Mouse (Mus musculus): ENCODE results near the gene Thg1l. TPM values are rescaled to one million over a fixed set of nuclear protein-coding genes. Genes with fewer than 3 reads are reported as not detected.

Thg1l gene
- polyA plus RNA-seq (2014; fragmentation: Nextera tagmentation; extraction: Ambion mirVana): 13.1 and 15.7 TPM in 2 replicates

- H3K4me3 ChIP-seq (ENCODE audit: low read depth, low read length): peak within 1 kb of the TSS; percentile 64
- H3K4me2 ChIP-seq (replicated peaks; ENCODE audit: low read depth, low read length): peak within 1 kb of the TSS; percentile 42
- DNase-seq (ENCODE audit: low spot score): peak; percentile 96
- ATAC-seq (ENCODE audit: low FRiP score): peak; percentile 100
- no peaks in the 10 kb centered on the region for H3K27me3 ChIP-seq (ENCODE audit: control insufficient read depth, insufficient read depth, low read length)
- WGBS: under 1% methylated on average over 32 of the region's 32 CpGs
- no peaks in the 10 kb centered on the region for H3K4me1 ChIP-seq (replicated peaks; ENCODE audit: control insufficient read depth, insufficient read depth, low read length)
- H3K9ac ChIP-seq (ENCODE audit: low read depth, low read length): peak within 1 kb of the TSS; percentile 49; the same call in 1 of the 2 replicates
- H3K36me3 ChIP-seq (ENCODE audit: control insufficient read depth, insufficient read depth, low read length): no peaks in the 10 kb centered on the region
- H3K9me3 ChIP-seq (ENCODE audit: control insufficient read depth, low read length): no peaks in the 10 kb centered on the region
- H3K27ac ChIP-seq (ENCODE audit: low read depth, low read length): no peak within 1 kb of the TSS
These were observed at the start of gene Thg1l for GRCm38 (mm10) chr11:45955127-45955627. Gene Thg1l, minus strand, starts transcription at chr11:45955494.

DNA sequence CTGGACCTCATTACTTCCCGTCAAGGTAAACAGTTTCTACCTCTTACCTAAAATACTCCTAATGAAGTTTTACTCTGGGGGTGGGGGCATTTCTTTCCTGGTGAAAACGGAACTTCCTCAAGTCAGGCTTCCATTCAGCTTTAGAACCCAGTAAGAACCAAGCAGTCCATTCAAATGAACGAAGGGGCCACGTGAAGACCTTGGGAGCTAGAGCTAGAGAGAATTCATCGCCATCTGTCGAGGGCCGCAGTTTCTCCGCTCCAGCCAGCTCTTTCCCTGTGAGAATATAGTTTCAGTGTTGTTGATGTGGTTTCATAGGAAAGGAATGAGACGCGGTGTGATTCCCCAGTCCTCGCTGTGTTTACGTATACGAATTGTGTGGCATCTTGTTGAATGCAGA is 36.8 kb upstream of the Thg1l start:
- H3K4me3 ChIP-seq (ENCODE audit: low read depth, low read length): 0 out of 2 replicates have a peak overlapping the region, but pooled peaks have one; percentile 10
- WGBS: 51% methylated on average over 13 of the region's 13 CpGs
- no peaks in the 10 kb centered on the region for H3K27me3 ChIP-seq (ENCODE audit: control insufficient read depth, insufficient read depth, low read length)

GRCm38 (mm10) chr11:45991604-45992003 is 36.3 kb upstream of the Thg1l start:
- H3K36me3 ChIP-seq (ENCODE audit: control insufficient read depth, insufficient read depth, low read length): no peaks in the 10 kb centered on the region
- H3K9ac ChIP-seq (ENCODE audit: low read depth, low read length): no peak overlapping the region
- H3K4me2 ChIP-seq (replicated peaks; ENCODE audit: low read depth, low read length): peak overlapping the region; percentile 35
- no peak overlapping the region for H3K27ac ChIP-seq (ENCODE audit: low read depth, low read length)
- H3K4me1 ChIP-seq (replicated peaks; ENCODE audit: control insufficient read depth, insufficient read depth, low read length): no peaks in the 10 kb centered on the region
- no peaks in the 10 kb centered on the region for H3K9me3 ChIP-seq (ENCODE audit: control insufficient read depth, low read length)
- H3K27me3 ChIP-seq (ENCODE audit: control insufficient read depth, insufficient read depth, low read length): no peaks in the 10 kb centered on the region
- DNase-seq (ENCODE audit: low spot score) (peak; percentile 47), ATAC-seq (ENCODE audit: low FRiP score) (0 out of 2 replicates have a peak, but pooled peaks have one; percentile 38)
- WGBS: 8% methylated on average over 16 of the region's 16 CpGs
- peak overlapping the region; percentile 10; the same call in 1 of the 2 replicates for H3K4me3 ChIP-seq (ENCODE audit: low read depth, low read length)

More for the DNA sequence above, 36.8 kb upstream of the Thg1l start:
- Histone ChIP-seq H3K4me1 (replicated peaks; ENCODE audit: control insufficient read depth, insufficient read depth, low read length) (no peaks in the 10 kb centered on the region), H3K4me2 (replicated peaks; ENCODE audit: low read depth, low read length) (peak overlapping the region; percentile 35), H3K9me3 (ENCODE audit: control insufficient read depth, low read length) (no peaks in the 10 kb centered on the region), H3K36me3 (ENCODE audit: control insufficient read depth, insufficient read depth, low read length) (no peaks in the 10 kb centered on the region), H3K9ac (ENCODE audit: low read depth, low read length) (no peak overlapping the region), H3K27ac (ENCODE audit: low read depth, low read length) (no peak overlapping the region)
- DNase-seq (ENCODE audit: low spot score) (peak; percentile 6), ATAC-seq (ENCODE audit: low FRiP score) (no peak)

- 45% methylated on average over 19 of the region's 19 CpGs for WGBS
- H3K9me3 ChIP-seq (ENCODE audit: control insufficient read depth, low read length): no peaks in the 10 kb centered on the region
- peaks cover 4% of the 10 kb centered on the region; the same call in 1 of the 2 replicates for H3K27me3 ChIP-seq (ENCODE audit: control insufficient read depth, insufficient read depth, low read length)
- H3K9ac ChIP-seq (ENCODE audit: low read depth, low read length): peak overlapping the region; percentile 76
- peak overlapping the region; percentile 76 for H3K4me2 ChIP-seq (replicated peaks; ENCODE audit: low read depth, low read length)
- H3K27ac ChIP-seq (ENCODE audit: low read depth, low read length): peak overlapping the region; percentile 62
- no peak for DNase-seq (ENCODE audit: low spot score)
- peak; percentile 33; the same call in 1 of the 2 replicates for ATAC-seq (ENCODE audit: low FRiP score)
- no peaks in the 10 kb centered on the region for H3K36me3 ChIP-seq (ENCODE audit: control insufficient read depth, insufficient read depth, low read length)
- H3K4me3 ChIP-seq (ENCODE audit: low read depth, low read length): peak overlapping the region; percentile 54
- H3K4me1 ChIP-seq (replicated peaks; ENCODE audit: control insufficient read depth, insufficient read depth, low read length): no peaks in the 10 kb centered on the region
These were observed 25.6 kb upstream of the Thg1l start for GRCm38 (mm10) chr11:45980893-45981253.

DNA sequence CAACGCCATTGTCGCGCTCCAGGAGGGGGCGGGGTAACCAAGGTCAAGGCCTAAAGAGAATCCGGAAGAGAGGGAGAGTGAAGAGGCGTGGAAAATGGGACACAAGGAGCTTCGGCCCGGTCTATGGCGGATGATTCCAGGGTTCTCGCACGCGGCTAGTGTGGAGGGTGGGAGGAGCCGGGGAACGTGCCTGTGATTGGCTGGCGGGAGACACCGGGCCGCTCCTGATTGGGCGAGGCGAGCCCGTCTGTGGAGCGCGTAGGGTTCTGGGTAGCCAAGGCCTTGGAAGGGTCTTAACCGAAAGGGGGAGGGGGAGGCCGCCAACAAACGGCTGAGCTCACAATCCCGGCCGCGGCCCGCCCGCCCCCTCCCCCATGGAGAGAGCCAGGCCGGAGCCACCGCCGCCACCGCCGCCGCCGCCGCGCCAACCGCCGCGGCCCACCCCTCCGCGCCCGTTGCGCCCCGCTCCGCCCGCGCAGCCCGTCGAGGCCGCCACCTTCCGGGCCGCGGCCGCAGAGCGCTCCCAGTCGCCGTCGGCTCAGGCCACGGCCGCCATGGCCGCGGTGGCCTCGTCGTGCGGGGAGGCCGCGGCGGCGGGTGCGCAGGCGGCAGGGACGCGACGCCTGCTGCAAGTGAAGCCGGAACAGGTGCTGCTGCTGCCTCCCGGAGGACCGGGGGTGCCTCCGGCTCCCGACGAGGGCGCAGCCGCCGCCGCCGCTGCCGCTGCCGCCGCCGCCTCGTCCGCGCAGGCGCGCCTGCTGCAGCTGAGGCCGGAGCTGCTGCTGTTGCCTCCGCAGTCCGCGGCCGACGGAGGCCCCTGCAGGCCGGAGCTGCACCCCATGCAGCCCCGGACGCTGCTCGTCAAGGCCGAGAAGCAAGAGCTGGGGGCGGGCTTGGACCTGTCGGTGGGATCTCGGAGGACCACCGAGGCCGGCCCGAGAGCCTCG is 24.9 kb upstream of the Thg1l start, which contains the start of gene Sox30:
Gene Sox30, plus strand, starts transcription at position 365 of the 947 bp plus-strand sequence.
- Histone ChIP-seq H3K36me3 (ENCODE audit: control insufficient read depth, insufficient read depth, low read length) (no peaks in the 10 kb centered on the region), H3K4me2 (replicated peaks; ENCODE audit: low read depth, low read length) (peak within 1 kb of the TSS; percentile 76), H3K9me3 (ENCODE audit: control insufficient read depth, low read length) (no peaks in the 10 kb centered on the region), H3K9ac (ENCODE audit: low read depth, low read length) (peak within 1 kb of the TSS; percentile 76), H3K27ac (ENCODE audit: low read depth, low read length) (peak within 1 kb of the TSS; percentile 62), H3K4me1 (replicated peaks; ENCODE audit: control insufficient read depth, insufficient read depth, low read length) (no peaks in the 10 kb centered on the region), H3K27me3 (ENCODE audit: control insufficient read depth, insufficient read depth, low read length) (peaks cover 4% of the 10 kb centered on the region; the same call in 1 of the 2 replicates), H3K4me3 (ENCODE audit: low read depth, low read length) (peak within 1 kb of the TSS; percentile 54)
- 9% methylated on average over 70 of the region's 115 CpGs for WGBS
- DNase-seq (ENCODE audit: low spot score): peak; percentile 82
- peak; percentile 98 for ATAC-seq (ENCODE audit: low FRiP score)

- Histone ChIP-seq H3K4me2 (replicated peaks; ENCODE audit: low read depth, low read length) (no peak overlapping the region), H3K27me3 (ENCODE audit: control insufficient read depth, insufficient read depth, low read length) (peaks cover 2% of the 10 kb centered on the region; the same call in 1 of the 2 replicates), H3K36me3 (ENCODE audit: control insufficient read depth, insufficient read depth, low read length) (no peaks in the 10 kb centered on the region), H3K9ac (ENCODE audit: low read depth, low read length) (no peak overlapping the region), H3K9me3 (ENCODE audit: control insufficient read depth, low read length) (no peaks in the 10 kb centered on the region), H3K4me3 (ENCODE audit: low read depth, low read length) (no peak overlapping the region), H3K27ac (ENCODE audit: low read depth, low read length) (no peak overlapping the region), H3K4me1 (replicated peaks; ENCODE audit: control insufficient read depth, insufficient read depth, low read length) (no peaks in the 10 kb centered on the region)
- ATAC-seq (ENCODE audit: low FRiP score) (no peak), DNase-seq (ENCODE audit: low spot score) (no peak)
- WGBS: 79% methylated on average over 3 of the region's 3 CpGs
These were observed 20.8 kb upstream of the Thg1l start for GRCm38 (mm10) chr11:45976061-45976460.

- H3K27ac ChIP-seq (ENCODE audit: low read depth, low read length): no peak overlapping the region
- H3K4me1 ChIP-seq (replicated peaks; ENCODE audit: control insufficient read depth, insufficient read depth, low read length): no peaks in the 10 kb centered on the region
- ATAC-seq (ENCODE audit: low FRiP score) (no peak), DNase-seq (ENCODE audit: low spot score) (no peak)
- no peaks in the 10 kb centered on the region for H3K36me3 ChIP-seq (ENCODE audit: control insufficient read depth, insufficient read depth, low read length)
- WGBS: 88% methylated on average over 8 of the region's 8 CpGs
- no peak overlapping the region for H3K9ac ChIP-seq (ENCODE audit: low read depth, low read length)
- H3K4me3 ChIP-seq (ENCODE audit: low read depth, low read length): no peak overlapping the region
- H3K9me3 ChIP-seq (ENCODE audit: control insufficient read depth, low read length): no peaks in the 10 kb centered on the region
- H3K4me2 ChIP-seq (replicated peaks; ENCODE audit: low read depth, low read length): no peak overlapping the region
- H3K27me3 ChIP-seq (ENCODE audit: control insufficient read depth, insufficient read depth, low read length): no peaks in the 10 kb centered on the region; the same call in 1 of the 2 replicates
These were observed 19.2 kb upstream of the Thg1l start for GRCm38 (mm10) chr11:45974466-45974865.

GRCm38 (mm10) chr11:45973635-45974034 is 18.3 kb upstream of the Thg1l start:
- H3K9me3 ChIP-seq (ENCODE audit: control insufficient read depth, low read length): no peaks in the 10 kb centered on the region
- ATAC-seq (ENCODE audit: low FRiP score) (no peak), DNase-seq (ENCODE audit: low spot score) (no peak)
- WGBS: 90% methylated on average over 5 of the region's 5 CpGs
- H3K36me3 ChIP-seq (ENCODE audit: control insufficient read depth, insufficient read depth, low read length): no peaks in the 10 kb centered on the region
- H3K27ac ChIP-seq (ENCODE audit: low read depth, low read length): no peak overlapping the region
- no peak overlapping the region for H3K9ac ChIP-seq (ENCODE audit: low read depth, low read length)
- no peak overlapping the region for H3K4me2 ChIP-seq (replicated peaks; ENCODE audit: low read depth, low read length)
- H3K4me3 ChIP-seq (ENCODE audit: low read depth, low read length): no peak overlapping the region
- no peaks in the 10 kb centered on the region for H3K4me1 ChIP-seq (replicated peaks; ENCODE audit: control insufficient read depth, insufficient read depth, low read length)
- H3K27me3 ChIP-seq (ENCODE audit: control insufficient read depth, insufficient read depth, low read length): no peaks in the 10 kb centered on the region

Data from hindbrain, embryonic 11.5 days (tissue).